Mouse (Mus musculus) embryonic fibroblast, embryonic 13.5 days (primary cell): ENCODE measurements at regions not wholly inside any gene's neighbourhood (a gene's known extent, or its start where the extent isn't known, plus 50 kb on each side); places are given as distances from the start of the nearest gene placed in this dataset.

ENCODE experiments used
- CTCF ChIP-seq: IDR thresholded peaks from 2 replicates; pipeline ENCODE4 v1.5.1; 2011; ENCODE audit warnings: mild to moderate bottlenecking, control low read depth, low read length, moderate library complexity, borderline replicate concordance; ENCODE audit not compliant: insufficient read depth
- POLR2A ChIP-seq: IDR thresholded peaks from 2 replicates; pipeline ENCODE4 v1.6.1; 2011; ENCODE audit warnings: low read depth, mild to moderate bottlenecking, control low read depth, low read length, moderate library complexity

- TF ChIP-seq POLR2A = no peak
- TF ChIP-seq CTCF = no peak
These were observed 173.9 kb downstream of the Gsdmc2 start for GRCm38 (mm10) chr15:63671081-63671480.
